In the genomic region with DNA sequence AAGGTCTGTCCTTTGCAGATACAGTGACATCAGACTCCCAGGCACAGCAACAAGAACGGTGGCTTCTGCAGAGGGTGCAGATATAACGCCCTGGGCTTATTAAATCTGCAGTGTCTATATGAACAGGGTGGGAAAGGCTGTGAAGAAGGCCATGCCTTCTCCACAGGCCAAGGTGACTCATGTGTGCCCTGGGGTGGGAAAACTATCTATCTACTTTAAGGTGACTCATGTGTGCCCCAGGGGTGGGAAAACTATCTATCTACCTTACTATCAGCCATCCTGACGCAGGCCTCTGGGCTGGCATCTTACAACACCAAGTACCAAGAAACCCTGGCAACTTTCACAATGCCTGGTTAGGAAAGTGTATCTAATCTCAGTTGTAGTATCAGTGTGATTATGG, we compare ENCODE assay signal across 25 mouse cellular contexts.
DNase-seq lines count a peak whose midpoint lies in the region; ATAC-seq and TF ChIP-seq lines count a peak whose summit lies in the region.
"Had no signal": no experiment of that assay in that cellular context is flagged by ENCODE, and none has a peak within 500 bp of the region (broad histone marks: within the 10 kb centered on the region; RNA-seq: fewer than 3 reads in every experiment).

No protein-coding gene starts in this region.

- no peaks in the 10 kb centered on the region for H3K36me3 ChIP-seq in heart, embryonic 12.5 days
- no peaks in the 10 kb centered on the region for H3K36me3 ChIP-seq in heart, postnatal 0 days (replicated peaks; ENCODE audit: control insufficient read depth, insufficient read depth, low read length)
- H3K36me3 ChIP-seq: hindbrain, embryonic 15.5 days; limb, embryonic 12.5 days; midbrain, embryonic 13.5 days; stomach, embryonic 15.5 days had no signal

- H3K4me1 ChIP-seq in heart, embryonic 12.5 days (replicated peaks): peaks cover 44% of the 10 kb centered on the region
- H3K4me1 ChIP-seq in heart, postnatal 0 days (ENCODE audit: control insufficient read depth, insufficient read depth): peaks cover 16% of the 10 kb centered on the region
- H3K4me1 ChIP-seq: stomach, embryonic 15.5 days had no signal

- no peak for TF ChIP-seq CTCF in left cerebral cortex, adult 2 months (IDR thresholded peaks at IDR 0.05)
- TF ChIP-seq CTCF in heart, postnatal 0 days (IDR thresholded peaks at IDR 0.05; ENCODE audit: low read depth): no peak

- WGBS in heart, embryonic 12.5 days: 46% methylated on average over 3 of the region's 3 CpGs
- 30% methylated on average over 3 of the region's 3 CpGs for WGBS in heart, postnatal 0 days

- no peak for ATAC-seq in heart, embryonic 12.5 days (ENCODE audit: insufficient number of reproducible peaks, low FRiP score)
- ATAC-seq in heart, postnatal 0 days (ENCODE audit: insufficient read depth, low read depth): no peak
- ATAC-seq: forebrain, embryonic 13.5 days; liver, postnatal 0 days; lung, postnatal 0 days; midbrain, embryonic 13.5 days had no signal

- H3K27me3 ChIP-seq in heart, embryonic 12.5 days (replicated peaks): no peaks in the 10 kb centered on the region
- H3K27me3 ChIP-seq in heart, postnatal 0 days (ENCODE audit: control insufficient read depth, insufficient read depth, low read length): no peaks in the 10 kb centered on the region
- H3K27me3 ChIP-seq: embryonic facial prominence, embryonic 12.5 days; forebrain, embryonic 13.5 days; hindbrain, embryonic 15.5 days; limb, embryonic 12.5 days; midbrain, embryonic 13.5 days; stomach, embryonic 15.5 days had no signal

- no peak for TF ChIP-seq EP300 in heart, postnatal 0 days (IDR thresholded peaks at IDR 0.05; ENCODE audit: low read depth)

- intact Hi-C loops in left cerebral cortex, adult 2 months (cut with DNase I): no loop called here
- intact Hi-C loops in left cerebral cortex, postnatal 10 days (cut with DNase I): no loop called here

- 0 out of 2 replicates have a peak overlapping the region, but pooled peaks have one; percentile 1 for H3K9ac ChIP-seq in heart, embryonic 12.5 days
- H3K9ac ChIP-seq in heart, postnatal 0 days (replicated peaks; ENCODE audit: low read depth, low read length): no peak overlapping the region
- H3K9ac ChIP-seq: embryonic facial prominence, embryonic 12.5 days; forebrain, embryonic 13.5 days; hindbrain, embryonic 15.5 days; limb, embryonic 12.5 days; liver, postnatal 0 days; midbrain, embryonic 13.5 days; stomach, embryonic 15.5 days had no signal

- DNase-seq in heart, adult 18-20 months: no peak
- DNase-seq in left cerebral cortex, adult 2 months (ENCODE audit: extremely low spot score in 1 of 2, low spot score in 2 of 2): no peak
- DNase-seq in left cerebral cortex, postnatal 10 days (ENCODE audit: extremely low spot score in 1 of 2, low spot score in 2 of 2): no peak
- DNase-seq in heart, postnatal 0 days (ENCODE audit: low spot score): no peak
- DNase-seq in cerebellum, postnatal 14 days: no peak
- DNase-seq in frontal cortex, postnatal 36 days (ENCODE audit: low spot score in 2 of 2): no peak
- DNase-seq: adrenal gland, postnatal 25 days; cerebellum, adult 9-10 months; gastrocnemius, adult 2 months; kidney, adult 9 months; kidney, postnatal 14 days; liver, postnatal 0 days; thymus, adult 2 months; thymus, postnatal 4 days had no signal

- H3K4me2 ChIP-seq in heart, embryonic 12.5 days: no peak overlapping the region
- no peak overlapping the region for H3K4me2 ChIP-seq in heart, postnatal 0 days (ENCODE audit: low read depth, low read length)
- H3K4me2 ChIP-seq: embryonic facial prominence, embryonic 12.5 days; forebrain, embryonic 13.5 days; hindbrain, embryonic 15.5 days; limb, embryonic 12.5 days; liver, embryonic 11.5 days; midbrain, embryonic 13.5 days; stomach, embryonic 15.5 days had no signal

- H3K4me3 ChIP-seq in heart, embryonic 12.5 days: no peak overlapping the region
- no peak overlapping the region for H3K4me3 ChIP-seq in left cerebral cortex, adult 2 months
- no peak overlapping the region for H3K4me3 ChIP-seq in heart, postnatal 0 days (ENCODE audit: low read depth, low read length)
- H3K4me3 ChIP-seq: embryonic facial prominence, embryonic 12.5 days; erythroblast, embryonic 14.5 days; forebrain, embryonic 13.5 days; gastrocnemius, adult 2 months; hindbrain, embryonic 15.5 days; layer of hippocampus, adult 2 months; limb, embryonic 12.5 days; midbrain, embryonic 13.5 days; stomach, embryonic 15.5 days had no signal

- no peaks in the 10 kb centered on the region for H3K9me3 ChIP-seq in heart, embryonic 12.5 days (replicated peaks)
- H3K9me3 ChIP-seq in heart, postnatal 0 days (replicated peaks; ENCODE audit: control insufficient read depth, low read length): no peaks in the 10 kb centered on the region
- H3K9me3 ChIP-seq: embryonic facial prominence, embryonic 12.5 days; forebrain, embryonic 13.5 days; hindbrain, embryonic 15.5 days; limb, embryonic 12.5 days; midbrain, embryonic 13.5 days; stomach, embryonic 15.5 days had no signal

- H3K27ac ChIP-seq in heart, embryonic 12.5 days (ENCODE audit: poor library complexity, severe bottlenecking): peak overlapping the region; percentile 12
- H3K27ac ChIP-seq in left cerebral cortex, adult 2 months: peak overlapping the region; percentile 33; the same call in 1 of the 2 replicates
- H3K27ac ChIP-seq in heart, postnatal 0 days (ENCODE audit: low read depth): peak overlapping the region; percentile 64
- H3K27ac ChIP-seq: embryonic facial prominence, embryonic 12.5 days; forebrain, embryonic 13.5 days; gastrocnemius, adult 2 months; hindbrain, embryonic 15.5 days; layer of hippocampus, adult 2 months; limb, embryonic 12.5 days; midbrain, embryonic 13.5 days; stomach, embryonic 15.5 days had no signal

Comparison
In these comparisons a context has a peak if more than half of its experiments do, and no peak if none do; other contexts are left out.
1. H3K27ac ChIP-seq: peak in every context shown above with its lines; median percentile 64 in heart, postnatal 0 days; 33 in left cerebral cortex, adult 2 months; 12 in heart, embryonic 12.5 days.